Mouse (Mus musculus): ENCODE data around the gene Rnf8.
"Not testable (repeated sequence)": the region's sequence is repeated elsewhere in the genome, so short reads cannot be mapped to it uniquely, and the experiment has no call there.

The Rnf8 gene

GRCm38 (mm10) chr17:29614115-29615023, at the start of gene Rnf8, which contains the start of gene Gm28043:
Gene Rnf8, plus strand, starts transcription at chr17:29614790.
Gene Gm28043, plus strand, starts transcription at chr17:29614876.
- DNase-seq = peak; percentile 93

DNA sequence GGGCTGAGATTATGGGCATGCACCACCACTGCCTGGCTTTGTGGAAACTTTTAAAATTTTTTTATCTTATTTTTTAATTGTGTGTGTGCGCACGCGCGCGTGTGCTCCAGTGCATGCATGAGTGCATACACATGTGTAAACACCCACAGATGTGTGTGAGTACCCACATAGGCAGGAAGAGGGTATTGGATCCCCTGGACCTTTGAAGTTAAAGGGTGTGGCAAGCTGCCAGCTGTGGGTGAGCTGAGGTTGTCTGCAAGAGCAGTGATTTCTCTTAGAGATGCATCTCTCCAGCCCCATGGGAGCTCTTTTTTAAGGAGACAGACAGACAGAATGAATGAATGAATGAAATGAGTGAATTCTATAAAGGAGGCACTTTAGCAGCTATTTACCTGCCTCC, 49.1 kb upstream of the Rnf8 start:
- no peak for DNase-seq

GRCm38 (mm10) chr17:29568435-29568834, 46.2 kb upstream of the Rnf8 start:
- DNase-seq = no peak

- DNase-seq = no peak
These were observed 44.8 kb upstream of the Rnf8 start for GRCm38 (mm10) chr17:29569831-29570230.

DNA sequence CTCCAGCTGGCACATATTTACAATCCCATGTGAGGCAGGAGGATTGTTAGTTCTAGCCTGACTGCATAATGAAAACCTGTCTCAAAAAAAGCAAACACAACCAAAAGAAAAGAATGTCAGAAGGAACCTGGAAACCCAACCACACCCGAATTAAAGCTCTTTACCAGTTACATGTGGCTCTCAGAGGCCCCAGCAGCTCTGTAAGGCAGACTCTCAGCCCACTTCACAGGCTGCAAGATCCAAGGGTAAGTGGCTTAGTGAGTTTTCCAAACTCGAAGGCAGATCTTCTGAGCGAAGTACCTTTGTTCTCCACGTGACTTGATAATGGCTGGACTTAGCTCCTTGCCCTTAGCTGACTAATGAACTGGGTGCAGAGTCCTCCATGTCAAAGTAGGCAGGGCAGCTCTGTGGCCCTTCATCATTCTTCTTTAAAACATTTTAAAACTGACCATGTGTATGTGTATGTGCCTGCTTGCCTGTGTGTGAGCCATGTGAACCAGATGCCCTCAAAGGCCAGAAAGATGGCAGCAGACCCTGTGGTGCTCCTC, 34.9 kb upstream of the Rnf8 start:
- DNase-seq = no peak

- no peak for DNase-seq
These were observed 31.0 kb upstream of the Rnf8 start for GRCm38 (mm10) chr17:29583569-29583968.

- DNase-seq = no peak
These were observed 30.3 kb upstream of the Rnf8 start for GRCm38 (mm10) chr17:29584306-29584705.

GRCm38 (mm10) chr17:29584737-29585136, 29.9 kb upstream of the Rnf8 start:
- no peak for DNase-seq

GRCm38 (mm10) chr17:29585446-29585845, 29.1 kb upstream of the Rnf8 start:
- no peak for DNase-seq

DNA sequence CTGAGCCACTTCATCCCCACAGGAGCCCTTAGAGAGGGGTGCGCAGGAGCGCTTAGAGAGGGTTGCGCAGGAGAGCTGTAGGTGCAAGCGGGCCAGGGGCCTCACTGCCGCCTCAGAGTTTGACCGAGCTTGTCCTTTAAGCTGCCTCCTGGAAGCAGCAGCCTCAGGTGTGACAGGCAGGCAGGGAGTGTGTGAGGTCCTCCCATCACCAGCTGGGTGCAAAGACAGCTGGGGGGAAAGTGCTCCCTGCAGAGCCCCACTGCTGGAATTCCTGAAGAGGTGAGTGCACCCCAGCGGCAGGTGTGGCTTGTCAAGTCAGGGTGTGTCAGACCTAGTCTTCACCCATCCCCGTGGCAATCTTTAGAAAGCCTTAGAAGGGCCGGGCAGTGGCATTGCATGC, 27.7 kb upstream of the Rnf8 start:
- DNase-seq = no peak

GRCm38 (mm10) chr17:29589221-29589898, 25.2 kb upstream of the Rnf8 start:
- DNase-seq = no peak

DNA sequence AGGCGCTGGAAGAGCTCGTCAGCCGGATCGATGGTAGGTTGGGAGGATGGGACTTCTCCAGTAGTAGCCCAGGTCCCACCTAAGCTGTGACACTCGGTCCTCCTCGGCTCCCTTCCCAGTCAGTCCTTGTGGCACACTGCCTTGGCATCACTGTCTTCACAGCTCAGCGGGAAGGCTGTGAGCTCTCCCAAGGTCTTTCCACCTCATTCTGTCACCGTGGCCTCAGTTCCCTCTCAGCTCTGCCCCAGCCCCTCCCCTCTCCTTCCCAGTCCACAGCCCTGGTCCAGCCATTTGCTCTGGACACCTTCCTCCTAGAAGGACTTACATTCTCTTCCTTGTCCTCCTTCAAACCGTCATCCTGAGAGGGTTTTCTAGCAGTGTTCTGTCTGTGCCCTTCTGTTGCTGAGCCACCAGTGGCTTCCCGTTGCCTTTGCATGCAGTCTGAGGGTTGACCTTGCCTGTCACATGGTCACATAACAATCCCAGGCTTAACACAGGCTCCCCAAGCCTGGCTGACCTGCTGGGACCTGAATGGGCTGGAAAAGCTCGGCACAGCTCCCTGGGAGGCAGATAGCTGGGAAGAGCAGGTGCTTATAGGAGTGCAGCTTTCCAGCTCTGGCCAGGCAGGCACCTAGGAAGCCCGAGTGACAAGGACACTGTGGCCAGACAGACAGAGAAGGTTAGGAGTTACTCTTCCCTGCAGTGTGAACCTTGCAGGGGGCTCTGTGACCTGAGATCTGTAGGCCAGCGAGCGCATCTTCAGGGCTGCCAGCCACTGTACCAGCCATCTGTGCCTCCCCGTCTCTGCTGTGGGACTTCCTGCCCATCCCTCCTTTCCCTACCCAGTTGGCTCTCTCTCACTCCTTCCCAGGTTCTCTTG, 18.5 kb upstream of the Rnf8 start:
- no peak for DNase-seq

- no peak for DNase-seq
These were observed 17.8 kb upstream of the Rnf8 start for GRCm38 (mm10) chr17:29596771-29597132.

- DNase-seq = no peak
These were observed 15.5 kb upstream of the Rnf8 start for GRCm38 (mm10) chr17:29599051-29599450.

DNA sequence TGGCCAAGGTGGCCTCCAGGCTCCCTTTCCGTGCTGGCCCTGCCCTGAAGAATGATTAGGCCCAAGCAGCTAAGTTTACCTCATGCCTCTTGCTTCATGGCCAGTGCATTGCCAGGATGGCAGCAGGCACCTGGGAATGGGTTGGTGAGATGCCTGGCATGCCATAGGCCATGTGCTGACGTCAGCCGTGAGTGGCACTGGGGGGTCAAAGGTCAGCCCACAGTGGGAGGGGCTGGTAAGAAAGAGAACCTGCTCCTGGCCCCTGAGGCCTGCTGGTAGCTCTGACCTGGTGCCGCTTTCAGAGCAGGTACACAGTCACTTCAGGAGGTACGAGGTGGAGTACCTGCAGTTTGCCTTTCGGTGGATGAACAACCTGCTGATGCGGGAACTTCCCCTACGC, 15.1 kb upstream of the Rnf8 start:
- DNase-seq = no peak

- DNase-seq = no peak
These were observed 13.2 kb upstream of the Rnf8 start for GRCm38 (mm10) chr17:29601391-29601790.

DNA sequence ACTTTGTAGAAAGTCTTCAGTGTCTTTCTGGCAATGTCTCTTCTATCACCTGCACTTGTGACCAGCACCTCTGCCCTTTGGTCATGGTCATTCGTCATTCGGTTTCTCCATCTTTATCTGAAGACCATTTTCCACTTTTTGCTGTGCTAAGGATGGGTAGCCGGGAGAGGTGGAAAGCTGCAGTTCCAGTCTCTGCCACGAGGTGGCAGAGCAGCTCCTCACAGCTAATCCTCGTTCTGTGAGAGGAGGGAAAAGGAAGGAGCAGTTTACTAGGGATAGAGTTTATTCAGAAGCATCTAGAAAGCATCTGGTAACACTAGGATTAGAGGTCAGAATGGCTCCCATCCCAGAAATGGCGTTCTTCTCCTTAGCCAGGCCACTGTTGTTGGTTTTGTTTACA, 11.3 kb upstream of the Rnf8 start:
- DNase-seq = peak; percentile 76

DNA sequence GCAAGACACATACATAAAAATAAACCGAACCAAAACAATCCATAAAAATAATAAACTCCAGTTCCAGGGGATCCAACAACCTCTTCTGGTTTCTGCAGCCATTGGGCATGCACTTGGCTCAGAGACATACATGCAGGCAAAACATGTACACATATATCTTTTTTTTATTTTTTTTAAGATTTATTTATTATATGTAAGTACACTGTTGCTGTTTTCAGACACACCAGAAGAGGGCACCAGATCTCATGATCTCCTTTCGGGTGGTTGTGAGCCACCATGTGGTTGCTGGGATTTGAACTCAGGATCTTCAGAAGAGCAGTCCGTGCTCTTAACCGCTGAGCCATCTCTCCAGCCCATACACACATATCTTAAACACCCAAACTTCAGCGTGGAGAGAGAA, 1.1 kb upstream of the Rnf8 start:
- DNase-seq = not testable (repeated sequence)

- DNase-seq = no peak
These were observed 498 bp downstream of the Rnf8 start for GRCm38 (mm10) chr17:29615024-29615551.

DNA sequence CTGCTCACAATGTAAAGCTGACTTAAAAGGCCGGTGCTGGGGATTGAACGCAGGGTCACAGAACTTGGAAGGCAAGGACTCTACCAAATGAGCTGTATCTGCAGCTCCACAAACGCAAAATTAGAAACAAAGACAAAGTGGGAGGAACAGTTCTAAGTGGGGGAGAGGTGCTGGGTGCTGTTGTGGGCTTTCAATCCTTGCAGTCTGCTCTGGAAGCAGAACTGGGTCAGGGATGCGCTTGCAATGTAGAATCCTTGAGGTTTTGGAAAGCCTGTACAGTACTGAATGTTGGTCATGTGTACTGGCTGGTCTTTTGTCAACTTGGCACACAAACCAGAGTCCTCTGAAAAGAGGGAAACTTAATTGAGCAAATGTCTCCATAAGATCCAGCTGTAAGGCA, 1.0 kb downstream of the Rnf8 start:
- DNase-seq = no peak

- DNase-seq = no peak
These were observed 4.6 kb downstream of the Rnf8 start for GRCm38 (mm10) chr17:29619231-29619630.

DNA sequence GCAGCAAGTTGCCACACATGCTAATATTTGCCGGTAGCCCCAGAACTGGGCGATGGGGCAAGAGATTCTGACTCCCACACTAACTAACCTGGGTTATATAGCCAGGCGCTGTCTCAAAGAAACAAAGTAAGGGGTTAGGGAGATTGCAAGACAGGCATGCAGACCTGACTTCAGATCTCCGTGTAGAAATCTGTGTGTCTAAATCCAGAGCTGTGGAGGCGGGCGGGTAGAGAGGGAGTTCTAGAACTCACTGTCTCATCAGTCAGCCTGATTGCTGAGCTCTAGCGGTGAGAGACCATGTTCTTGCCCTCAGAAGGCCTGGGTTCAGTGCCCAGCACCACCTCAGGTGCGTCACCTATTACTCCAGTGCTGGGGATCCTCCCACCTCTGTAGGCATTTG, 8.9 kb downstream of the Rnf8 start:
- no peak for DNase-seq

GRCm38 (mm10) chr17:29627285-29627684, 12.7 kb downstream of the Rnf8 start:
- DNase-seq = no peak
